Mouse (Mus musculus) spleen, adult 18-20 months (tissue): ENCODE results near the gene Rhox2b.
"Not testable (repeated sequence)": the region's sequence is repeated elsewhere in the genome, so short reads cannot be mapped to it uniquely, and the experiment has no call there.

Source experiments
- DNase-seq, 2 experiments: peaks; one replicate each; pipeline ENCODE4 v3.0.0; 2022; ENCODE audit warnings: mixed read lengths in 2 of 2

The Rhox2b gene

DNA sequence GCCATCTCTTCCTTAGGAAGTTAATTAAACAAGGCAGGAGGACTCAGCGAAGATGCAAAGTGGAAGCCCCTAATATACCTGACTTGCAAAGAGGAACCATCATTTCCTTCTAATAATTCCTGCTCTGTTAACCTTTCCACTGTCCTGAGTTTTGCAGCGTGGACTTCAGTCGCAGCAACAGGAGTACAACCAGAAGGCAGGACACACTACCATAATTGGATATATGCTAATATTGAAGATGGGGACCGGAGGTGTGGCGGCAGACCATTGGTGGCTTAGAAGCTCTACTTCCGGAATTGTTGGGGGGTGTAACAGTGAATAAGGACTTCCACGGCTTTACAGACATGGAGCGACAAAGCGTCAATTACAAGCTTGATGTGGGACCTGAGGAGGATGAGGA, at the start of gene Rhox2b:
Rhox2b (plus strand) TSS at position 301 of the 400 bp plus-strand sequence.
- not testable (repeated sequence) for DNase-seq

DNA sequence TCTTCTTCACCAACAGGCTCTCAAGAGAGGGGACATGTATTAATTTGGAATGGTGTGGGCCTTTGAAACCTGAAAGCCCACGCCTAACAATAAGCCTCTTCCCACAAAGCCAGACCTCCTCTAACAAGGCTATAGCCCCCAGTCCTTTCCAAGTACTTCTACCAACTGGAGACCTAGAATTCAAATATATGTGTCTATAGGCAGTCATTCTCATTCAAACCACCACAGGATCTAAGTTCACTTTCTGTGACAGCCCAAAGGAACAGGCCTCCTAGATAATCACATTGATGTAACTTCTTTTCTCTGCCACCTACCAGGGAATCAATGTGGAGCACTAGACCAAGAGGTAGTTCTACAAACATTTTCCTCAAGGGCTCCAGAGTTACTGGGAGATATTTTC, 32.1 kb upstream of the Rhox2b start, which contains the start of gene Rhox3a2:
Rhox3a2 (plus strand) TSS at position 301 of the 400 bp plus-strand sequence.
- not testable (repeated sequence) for DNase-seq

DNA sequence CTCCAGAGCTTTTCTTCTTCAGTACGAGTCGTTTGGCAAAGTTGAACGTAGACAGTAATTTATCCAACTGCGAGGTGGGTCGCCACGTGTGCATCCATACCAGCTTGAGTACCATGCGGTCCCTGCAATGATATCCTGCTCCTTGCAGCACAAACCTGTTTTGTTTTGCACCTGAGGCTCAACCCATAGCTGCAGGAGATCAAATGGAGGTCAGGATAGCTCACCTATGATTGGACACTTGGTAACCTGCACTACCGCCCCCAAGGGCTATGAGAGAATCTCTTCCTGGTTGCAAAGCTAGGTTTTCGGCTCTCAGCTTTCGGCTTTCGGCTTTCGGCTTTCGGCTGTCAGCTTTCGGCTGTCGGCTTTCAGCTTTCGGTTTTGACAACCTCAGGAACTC, 21.3 kb upstream of the Rhox2b start, which contains the start of gene Rhox4a2:
Rhox4a2 (plus strand) TSS at position 301 of the 400 bp plus-strand sequence.
- DNase-seq = not testable (repeated sequence)

DNA sequence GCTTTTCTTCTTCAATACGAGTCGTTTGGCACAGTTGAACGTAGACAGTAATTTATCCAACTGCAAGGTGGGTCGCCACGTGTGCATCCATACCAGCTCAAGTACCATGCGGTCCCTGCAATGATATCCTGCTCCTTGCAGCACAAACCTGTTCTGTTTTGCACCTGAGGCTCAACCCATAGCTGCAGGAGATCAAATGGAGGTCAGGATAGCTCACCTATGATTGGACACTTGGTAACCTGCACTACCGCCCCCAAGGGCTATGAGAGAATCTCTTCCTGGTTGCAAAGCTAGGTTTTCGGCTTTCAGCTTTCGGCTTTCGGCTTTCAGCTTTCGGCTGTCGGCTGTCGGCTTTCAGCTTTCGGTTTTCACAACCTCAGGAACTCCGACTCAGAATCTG, 20.3 kb downstream of the Rhox2b start, which contains the start of gene Rhox4b:
Rhox4b (plus strand) TSS at position 301 of the 400 bp plus-strand sequence.
- not testable (repeated sequence) for DNase-seq

DNA sequence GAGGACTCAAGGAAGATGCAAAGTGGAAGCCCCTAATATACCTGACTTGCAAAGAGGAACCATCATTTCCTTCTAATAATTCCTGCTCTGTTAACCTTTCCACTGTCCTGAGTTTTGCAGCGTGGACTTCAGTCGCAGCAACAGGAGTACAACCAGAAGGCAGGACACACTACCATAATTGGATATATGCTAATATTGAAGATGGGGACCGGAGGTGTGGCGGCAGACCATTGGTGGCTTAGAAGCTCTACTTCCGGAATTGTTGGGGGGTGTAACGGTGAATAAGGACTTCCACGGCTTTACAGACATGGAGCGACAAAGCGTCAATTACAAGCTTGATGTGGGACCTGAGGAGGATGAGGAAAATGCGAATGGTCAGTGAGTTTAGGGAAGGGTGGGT, 41.5 kb downstream of the Rhox2b start, which contains the start of gene Rhox2c:
Rhox2c (plus strand) TSS at position 301 of the 400 bp plus-strand sequence.
- not testable (repeated sequence) for DNase-seq

DNA sequence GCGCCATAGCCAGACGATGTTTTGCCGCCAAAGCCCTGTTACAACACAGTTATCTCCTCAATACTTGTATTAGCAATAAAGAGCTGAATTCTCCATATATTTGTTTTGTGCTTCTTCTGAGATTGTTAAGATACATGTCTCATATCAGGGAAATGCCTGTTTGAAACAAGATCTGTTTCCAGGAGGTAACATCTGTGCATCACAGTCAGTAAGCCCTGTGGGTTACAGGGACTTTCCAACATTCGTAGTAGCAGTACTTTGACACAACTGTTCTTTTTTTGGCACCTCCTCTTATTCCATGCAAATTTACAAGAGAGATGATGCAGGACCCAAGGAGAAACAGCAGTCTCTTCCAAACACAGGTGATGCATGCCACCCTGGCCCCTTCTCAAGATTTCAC, 46.4 kb downstream of the Rhox2b start, which contains the start of gene Rhox3c:
Rhox3c (plus strand) TSS at position 301 of the 400 bp plus-strand sequence.
- not testable (repeated sequence) for DNase-seq
